Mouse (Mus musculus) limb, embryonic 10.5 days (tissue): Measurements from ENCODE around the gene Gm36864. TPM values are rescaled to one million over a fixed set of nuclear protein-coding genes. Genes with fewer than 3 reads are reported as not detected.
"Not testable (repeated sequence)": the region's sequence is repeated elsewhere in the genome, so short reads cannot be mapped to it uniquely, and the experiment has no call there.

Experiments used
- DNase-seq: peaks from one replicate; pipeline ENCODE4 v3.0.0-alpha.2; 2017; ENCODE audit warnings: low spot score
- H3K27ac ChIP-seq: fragments of 300-500 bp; sonication (generic); 2 replicates; pipeline ENCODE4 v1.5.1; 2016; ENCODE audit warnings: mild to moderate bottlenecking
- H3K27me3 ChIP-seq: fragments of 300-500 bp; sonication (generic); 2 replicates; pipeline ENCODE4 v1.6.1; 2016; ENCODE audit warnings: low read depth, mild to moderate bottlenecking; ENCODE audit not compliant: poor library complexity, severe bottlenecking
- H3K36me3 ChIP-seq: fragments of 300-500 bp; sonication (generic); 2 replicates; pipeline ENCODE4 v1.6.1; 2016; ENCODE audit warnings: mild to moderate bottlenecking, moderate library complexity
- H3K4me1 ChIP-seq: fragments of 300-500 bp; sonication (generic); 2 replicates; pipeline ENCODE4 v1.6.1; 2016
- H3K4me3 ChIP-seq: fragments of 300-500 bp; sonication (generic); 2 replicates; pipeline ENCODE4 v1.5.1; 2016; ENCODE audit warnings: mild to moderate bottlenecking, moderate library complexity
- H3K9me3 ChIP-seq: fragments of 300-500 bp; sonication (generic); replicated peaks from 2 replicates; pipeline ENCODE4 v1.6.1; 2016; ENCODE audit warnings: mild to moderate bottlenecking
- WGBS: fragments of 180-500 bp; shearing (Covaris S2); methylation state at CpG from one replicate; pipeline ENCODE4 v1.1.7; 2016; 5-methylcytosine and 5-hydroxymethylcytosine counted together
- polyA plus RNA-seq: library from polyadenylated mRNA; unstranded; fragments of >200 nt; fragmentation: Nextera tagmentation; extraction: Ambion mirVana; gene quantifications from 2 replicates; pipeline ENCODE4 v1.2.1, GENCODE M21; 2016

The Gm36864 gene
- polyA plus RNA-seq, 1 experiment from 2014 or later, result not detected

GRCm38 (mm10) chr7:44244080-44244479 lies 8.1 kb downstream of the Gm36864 start:
- H3K27ac ChIP-seq, result no peak overlapping the region
- no peak overlapping the region for H3K4me3 ChIP-seq
- H3K9me3 ChIP-seq, result no peaks in the 10 kb centered on the region
- DNase-seq, result no peak
- H3K4me1 ChIP-seq, result peaks cover 10% of the 10 kb centered on the region
- H3K27me3 ChIP-seq, result no peaks in the 10 kb centered on the region
- peaks cover 14% of the 10 kb centered on the region for H3K36me3 ChIP-seq
- 54% methylated on average over 1 of the region's 1 CpGs for WGBS

- H3K4me1 ChIP-seq, result peaks cover 20% of the 10 kb centered on the region
- no peaks in the 10 kb centered on the region for H3K9me3 ChIP-seq
- H3K27me3 ChIP-seq, result no peaks in the 10 kb centered on the region
- WGBS, result under 1% methylated on average over 62 of the region's 62 CpGs
- H3K4me3 ChIP-seq, result peak within 1 kb of the TSS; percentile 77
- H3K27ac ChIP-seq, result peak within 1 kb of the TSS; percentile 97
- peaks cover 37% of the 10 kb centered on the region for H3K36me3 ChIP-seq
- peak; percentile 94 for DNase-seq
Measured at GRCm38 (mm10) chr7:44246055-44246983, 10.3 kb downstream of the Gm36864 start, which contains the start of the genes 1700028J19Rik and 2410002F23Rik. TSS of gene 1700028J19Rik (minus strand) at chr7:44246695. TSS of gene 2410002F23Rik (plus strand) at chr7:44246722.

GRCm38 (mm10) chr7:44246984-44247470 lies 11.1 kb downstream of the Gm36864 start:
- Histone ChIP-seq H3K9me3 (no peaks in the 10 kb centered on the region), H3K4me1 (peaks cover 20% of the 10 kb centered on the region), H3K27ac (peak overlapping the region; percentile 97), H3K4me3 (peak overlapping the region; percentile 77), H3K36me3 (peaks cover 42% of the 10 kb centered on the region), H3K27me3 (no peaks in the 10 kb centered on the region)
- DNase-seq, result peak; percentile 68
- whole genome bisulfite sequencing, result 0% methylated on average over 23 of the region's 23 CpGs

- no peaks in the 10 kb centered on the region for H3K27me3 ChIP-seq
- H3K36me3 ChIP-seq, result peaks cover 51% of the 10 kb centered on the region
- no peak for DNase-seq
Measured at GRCm38 (mm10) chr7:44247971-44248370, 12.0 kb downstream of the Gm36864 start.

GRCm38 (mm10) chr7:44249248-44249647 lies 13.3 kb downstream of the Gm36864 start:
- Histone ChIP-seq H3K4me1 (peaks cover 20% of the 10 kb centered on the region), H3K9me3 (no peaks in the 10 kb centered on the region), H3K27ac (no peak overlapping the region), H3K27me3 (no peaks in the 10 kb centered on the region), H3K36me3 (peaks cover 64% of the 10 kb centered on the region), H3K4me3 (no peak overlapping the region)
- DNase-seq, result no peak
- WGBS, result 90% methylated on average over 4 of the region's 4 CpGs

More at GRCm38 (mm10) chr7:44247971-44248370, 12.0 kb downstream of the Gm36864 start:
- 94% methylated on average over 2 of the region's 2 CpGs for WGBS
- Histone ChIP-seq H3K9me3 (no peaks in the 10 kb centered on the region), H3K4me1 (peaks cover 20% of the 10 kb centered on the region), H3K27ac (no peak overlapping the region), H3K4me3 (peak overlapping the region; percentile 77)

GRCm38 (mm10) chr7:44250732-44251275 lies 14.8 kb downstream of the Gm36864 start:
- 93% methylated on average over 17 of the region's 17 CpGs for WGBS
- Histone ChIP-seq H3K36me3 (peaks cover 72% of the 10 kb centered on the region), H3K4me1 (peaks cover 15% of the 10 kb centered on the region)
- not testable (repeated sequence) for DNase-seq, H3K4me3 ChIP-seq, H3K27me3 ChIP-seq, H3K9me3 ChIP-seq, H3K27ac ChIP-seq

- H3K36me3 ChIP-seq, result peaks cover 67% of the 10 kb centered on the region
- no peak for DNase-seq
- H3K9me3 ChIP-seq, result no peaks in the 10 kb centered on the region
- no peak overlapping the region for H3K4me3 ChIP-seq
- H3K4me1 ChIP-seq, result peaks cover 10% of the 10 kb centered on the region
- 69% methylated on average over 15 of the region's 15 CpGs for WGBS
- no peak overlapping the region for H3K27ac ChIP-seq
- no peaks in the 10 kb centered on the region for H3K27me3 ChIP-seq
Measured at GRCm38 (mm10) chr7:44253023-44253616, 17.1 kb downstream of the Gm36864 start.

GRCm38 (mm10) chr7:44254930-44255329 lies 19.0 kb downstream of the Gm36864 start:
- no peak overlapping the region for H3K27ac ChIP-seq

GRCm38 (mm10) chr7:44257278-44257677 lies 21.3 kb downstream of the Gm36864 start, which contains the start of gene Acp4:
TSS of gene Acp4 (minus strand) at chr7:44257378.
- no peak within 1 kb of the TSS for H3K4me3 ChIP-seq
- no peak for DNase-seq
- H3K9me3 ChIP-seq, result no peaks in the 10 kb centered on the region
- H3K4me1 ChIP-seq, result no peaks in the 10 kb centered on the region
- WGBS, result 83% methylated on average over 4 of the region's 4 CpGs
- no peak within 1 kb of the TSS for H3K27ac ChIP-seq
- H3K36me3 ChIP-seq, result peaks cover 27% of the 10 kb centered on the region
- H3K27me3 ChIP-seq, result peaks cover 14% of the 10 kb centered on the region

More at GRCm38 (mm10) chr7:44254930-44255329, 19.0 kb downstream of the Gm36864 start:
- WGBS, result 94% methylated on average over 6 of the region's 6 CpGs
- no peak overlapping the region for H3K4me3 ChIP-seq
- H3K4me1 ChIP-seq, result peaks cover 4% of the 10 kb centered on the region; the same call in 1 of the 2 replicates
- H3K9me3 ChIP-seq, result no peaks in the 10 kb centered on the region
- H3K27me3 ChIP-seq, result no peaks in the 10 kb centered on the region
- DNase-seq, result no peak
- peaks cover 49% of the 10 kb centered on the region for H3K36me3 ChIP-seq

GRCm38 (mm10) chr7:44260410-44260809 lies 24.4 kb downstream of the Gm36864 start:
- H3K4me3 ChIP-seq, result no peak overlapping the region
- H3K4me1 ChIP-seq, result peaks cover 6% of the 10 kb centered on the region; the same call in 1 of the 2 replicates
- DNase-seq, result no peak
- no peaks in the 10 kb centered on the region for H3K9me3 ChIP-seq
- no peak overlapping the region for H3K27ac ChIP-seq
- H3K36me3 ChIP-seq, result no peaks in the 10 kb centered on the region
- WGBS, result 78% methylated on average over 6 of the region's 6 CpGs
- peaks cover 40% of the 10 kb centered on the region for H3K27me3 ChIP-seq

GRCm38 (mm10) chr7:44261147-44261546 lies 25.2 kb downstream of the Gm36864 start, which contains the start of gene Gm15517:
TSS of gene Gm15517 (plus strand) at chr7:44261447.
- peaks cover 43% of the 10 kb centered on the region for H3K27me3 ChIP-seq
- peaks cover 6% of the 10 kb centered on the region; the same call in 1 of the 2 replicates for H3K4me1 ChIP-seq
- no peaks in the 10 kb centered on the region for H3K36me3 ChIP-seq
- H3K4me3 ChIP-seq, result no peak within 1 kb of the TSS
- no peak within 1 kb of the TSS for H3K27ac ChIP-seq
- H3K9me3 ChIP-seq, result no peaks in the 10 kb centered on the region
- DNase-seq, result no peak
- WGBS, result 63% methylated on average over 5 of the region's 5 CpGs

- Histone ChIP-seq H3K4me1 (peaks cover 6% of the 10 kb centered on the region; the same call in 1 of the 2 replicates), H3K36me3 (no peaks in the 10 kb centered on the region), H3K9me3 (no peaks in the 10 kb centered on the region), H3K27me3 (peaks cover 47% of the 10 kb centered on the region), H3K27ac (no peak overlapping the region), H3K4me3 (0 out of 2 replicates have a peak overlapping the region, but pooled peaks have one; percentile 14)
- WGBS, result 4% methylated on average over 34 of the region's 34 CpGs
- peak; percentile 95 for DNase-seq
Measured at GRCm38 (mm10) chr7:44262791-44263643, 27.0 kb downstream of the Gm36864 start.
